Mouse (Mus musculus): ENCODE results near the gene Lifr.

DNA sequence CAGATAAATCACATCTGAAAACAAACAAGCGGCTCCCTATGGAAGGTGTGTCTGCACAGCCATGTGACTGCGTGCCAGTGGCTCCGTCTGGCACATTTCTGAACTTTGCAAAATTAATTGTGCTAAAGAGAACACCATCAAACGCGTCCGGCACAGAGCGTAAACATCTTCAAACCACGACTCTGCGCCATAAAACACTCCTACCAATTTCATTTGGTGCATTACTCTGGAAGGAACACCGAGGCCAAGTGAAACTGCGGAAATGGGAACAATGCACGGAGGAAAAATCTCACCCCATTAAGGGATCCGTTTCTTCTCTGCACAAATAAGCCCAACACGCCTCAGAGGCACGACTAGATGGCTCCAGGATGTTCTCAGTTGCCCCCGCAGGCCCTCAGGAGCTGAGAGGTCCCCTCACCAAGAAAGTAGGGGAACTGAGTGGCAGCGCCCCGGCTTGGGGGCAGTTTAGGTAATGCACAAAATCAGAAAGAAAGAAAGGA lies 38.3 kb downstream of the Lifr start:
- TF ChIP-seq CTCF (IDR thresholded peaks at IDR 0.05; ENCODE audit: extremely low read depth, insufficient read length, insufficient replicate concordance, low read depth, low read length) (no peak), POLR2A (IDR thresholded peaks at IDR 0.05; ENCODE audit: low read depth, low read length) (no peak)
